Mouse (Mus musculus) heart, adult 18-20 months (tissue): ENCODE data around the gene Epha4. TPM values are rescaled to one million over a fixed set of nuclear protein-coding genes. Genes with fewer than 3 reads are reported as not detected.

Source experiments
- DNase-seq, 2 experiments: peaks; one replicate each; pipeline ENCODE4 v3.0.0; 2021 to 2022; ENCODE audit warnings: mixed read lengths in 1 of 2
- long read RNA-seq, 2 experiments: library from polyadenylated mRNA; stranded (forward); transcript quantifications; one replicate each; pipeline ENCODE4 v2.0.0; 2021
- total RNA-seq, 2 experiments: library from RNA; stranded (reverse); gene quantifications; 2 replicates each; pipeline ENCODE4 v1.2.3; 2021

Gene Epha4
- 10 to 100 TPM; 45.0 to 48.9 TPM for total RNA-seq
- long read RNA-seq, experiment 1, full-length matches to known transcripts = 4 of 6 reads
- long read RNA-seq, experiment 1, partial matches to known transcripts = 2 of 6 reads
- long read RNA-seq, experiment 1, other reads (novel, unspliced or antisense) = 0 of 6 reads
- long read RNA-seq, experiment 2, partial matches to known transcripts = 1 of 3 reads
- long read RNA-seq, experiment 2, other reads (novel, unspliced or antisense) = 1 of 3 reads

GRCm38 (mm10) chr1:77514963-77515650, at the start of gene Epha4:
Gene Epha4 (minus strand): TSS chr1:77515088.
- DNase-seq = peak; percentile 94 to 95

GRCm38 (mm10) chr1:77556199-77556598, 41.3 kb upstream of the Epha4 start:
- DNase-seq = no peak

GRCm38 (mm10) chr1:77551927-77552326, 37.0 kb upstream of the Epha4 start:
- no peak for DNase-seq

GRCm38 (mm10) chr1:77545722-77546121, 30.8 kb upstream of the Epha4 start:
- no peak for DNase-seq

- no peak for DNase-seq
These were observed 30.1 kb upstream of the Epha4 start for GRCm38 (mm10) chr1:77545035-77545434.

- DNase-seq = no peak
These were observed 29.4 kb upstream of the Epha4 start for GRCm38 (mm10) chr1:77544279-77544678.

GRCm38 (mm10) chr1:77539945-77540344, 25.1 kb upstream of the Epha4 start:
- DNase-seq = no peak

GRCm38 (mm10) chr1:77538559-77538958, 23.7 kb upstream of the Epha4 start:
- no peak for DNase-seq

GRCm38 (mm10) chr1:77535905-77536304, 21.0 kb upstream of the Epha4 start:
- DNase-seq = peak; percentile 27

GRCm38 (mm10) chr1:77532576-77533183, 17.8 kb upstream of the Epha4 start:
- DNase-seq = no peak

GRCm38 (mm10) chr1:77531934-77532575, 17.2 kb upstream of the Epha4 start:
- no peak for DNase-seq

GRCm38 (mm10) chr1:77525082-77525481, 10.2 kb upstream of the Epha4 start:
- no peak for DNase-seq

- DNase-seq = no peak
These were observed 8.5 kb upstream of the Epha4 start for GRCm38 (mm10) chr1:77523354-77523753.

GRCm38 (mm10) chr1:77521640-77522539, 7.0 kb upstream of the Epha4 start:
- DNase-seq = no peak

GRCm38 (mm10) chr1:77518715-77519114, 3.8 kb upstream of the Epha4 start:
- DNase-seq = no peak

GRCm38 (mm10) chr1:77516203-77516991, 1.5 kb upstream of the Epha4 start:
- DNase-seq = peak; percentile 89 to 97

- peak in 1 of 2 experiments; percentile 21 for DNase-seq
These were observed 728 bp upstream of the Epha4 start for GRCm38 (mm10) chr1:77515651-77515981.

GRCm38 (mm10) chr1:77514325-77514962, 444 bp downstream of the Epha4 start:
- DNase-seq = peak; percentile 70 to 77

GRCm38 (mm10) chr1:77513959-77514324, 946 bp downstream of the Epha4 start:
- DNase-seq = no peak

GRCm38 (mm10) chr1:77513411-77513941, 1.4 kb downstream of the Epha4 start:
- peak; percentile 68 to 74 for DNase-seq
